Mouse (Mus musculus) myocyte (in vitro differentiated cells): ENCODE data around the gene Kmt2c. TPM values are rescaled to one million over a fixed set of nuclear protein-coding genes. Genes with fewer than 3 reads are reported as not detected.

ENCODE experiments used
- H3K27me3 ChIP-seq: one replicate; pipeline ENCODE4 v1.6.1; 2011; ENCODE audit not compliant: control insufficient read depth, insufficient read depth, insufficient read length
- H3K36me3 ChIP-seq: one replicate; pipeline ENCODE4 v1.6.1; 2011; ENCODE audit not compliant: control insufficient read depth, insufficient read depth
- H3K4me2 ChIP-seq: one replicate; pipeline ENCODE4 v1.6.1; 2011; ENCODE audit warnings: low read depth, control low read depth
- H3K4me3 ChIP-seq: one replicate; pipeline ENCODE4 v1.5.1; 2011; ENCODE audit warnings: mild to moderate bottlenecking, control low read depth, moderate library complexity
- H3K79me2 ChIP-seq: one replicate; pipeline ENCODE4 v1.6.1; 2011; ENCODE audit not compliant: control insufficient read depth, insufficient read depth
- H3ac ChIP-seq: one replicate; pipeline ENCODE4 v1.6.1; 2011; ENCODE audit not compliant: control insufficient read depth, insufficient read length
- CEBPB ChIP-seq: IDR thresholded peaks from 2 replicates; pipeline ENCODE4 v1.6.1; 2011; ENCODE audit warnings: mild to moderate bottlenecking, moderate library complexity; ENCODE audit not compliant: poor library complexity, insufficient read depth, severe bottlenecking
- E2F4 ChIP-seq: IDR thresholded peaks from one replicate; pipeline ENCODE4 v1.6.1; 2011; ENCODE audit warnings: mild to moderate bottlenecking, control low read depth, moderate library complexity; ENCODE audit not compliant: insufficient read depth
- MAX ChIP-seq: IDR thresholded peaks from one replicate; pipeline ENCODE4 v1.6.1; 2011; ENCODE audit warnings: low read depth, mild to moderate bottlenecking, control low read depth
- MYOD1 ChIP-seq, 3 experiments: IDR thresholded peaks; one replicate each; pipeline ENCODE4 v1.6.1; 2011; ENCODE audit warnings: control low read depth in 2 of 3, low read depth in 2 of 3, mild to moderate bottlenecking in 2 of 3, moderate library complexity in 1 of 3; ENCODE audit not compliant: insufficient read length in 2 of 3, control insufficient read depth in 1 of 3
- MYOG ChIP-seq, 3 experiments: IDR thresholded peaks; one replicate each; pipeline ENCODE4 v1.6.1; 2011; ENCODE audit warnings: control low read depth in 2 of 3, low read depth in 2 of 3, mild to moderate bottlenecking in 2 of 3; ENCODE audit not compliant: insufficient read length in 2 of 3, control insufficient read depth in 1 of 3, insufficient read depth in 1 of 3
- POLR2A ChIP-seq: IDR thresholded peaks from one replicate; pipeline ENCODE4 v1.6.1; 2011; ENCODE audit warnings: low read depth, mild to moderate bottlenecking, control low read depth, moderate library complexity; ENCODE audit not compliant: insufficient read length
- POLR2AphosphoS2 ChIP-seq: IDR thresholded peaks from one replicate; pipeline ENCODE4 v1.6.1; 2011; ENCODE audit warnings: low read depth, control low read depth; ENCODE audit not compliant: insufficient read length
- REST ChIP-seq: IDR thresholded peaks from one replicate; pipeline ENCODE4 v1.6.1; 2011; ENCODE audit warnings: mild to moderate bottlenecking, control low read depth, moderate library complexity; ENCODE audit not compliant: insufficient read depth, insufficient read length
- SRF ChIP-seq: IDR thresholded peaks from one replicate; pipeline ENCODE4 v1.6.1; 2011; ENCODE audit warnings: low read depth; ENCODE audit not compliant: control insufficient read depth, insufficient read length
- TCF12 ChIP-seq: IDR thresholded peaks from one replicate; pipeline ENCODE4 v1.6.1; 2011; ENCODE audit warnings: mild to moderate bottlenecking, control low read depth; ENCODE audit not compliant: poor library complexity, insufficient read depth, severe bottlenecking
- TCF3 ChIP-seq: IDR thresholded peaks from one replicate; pipeline ENCODE4 v1.6.1; 2011; ENCODE audit warnings: low read depth, control low read depth; ENCODE audit not compliant: insufficient read length
- USF1 ChIP-seq: IDR thresholded peaks from one replicate; pipeline ENCODE4 v1.6.1; 2011; ENCODE audit warnings: low read depth, mild to moderate bottlenecking, control low read depth, moderate library complexity
- polyA plus RNA-seq: library from polyadenylated mRNA; unstranded; fragments of >200 nt; fragmentation: generic; extraction: Trizol; gene quantifications from one replicate; pipeline ENCODE4 v1.2.1, GENCODE M21; 2012; ENCODE audit warnings: missing spikeins

Kmt2c gene
- polyA plus RNA-seq, 1 experiment = 4.1 TPM

- no peaks in the 10 kb centered on the region for H3K27me3 ChIP-seq
- H3K79me2 ChIP-seq = peaks cover 30% of the 10 kb centered on the region
Observed at GRCm38 (mm10) chr5:25499423-25500398, 1.1 kb upstream of the Kmt2c start.

GRCm38 (mm10) chr5:25498821-25499422 is 339 bp upstream of the Kmt2c start:
- Histone ChIP-seq H3K79me2 (peaks cover 38% of the 10 kb centered on the region), H3K36me3 (no peaks in the 10 kb centered on the region), H3K27me3 (no peaks in the 10 kb centered on the region), H3ac (peak overlapping the region; percentile 61), H3K4me3 (peak overlapping the region; percentile 57), H3K4me2 (peak overlapping the region; percentile 73)
- TF ChIP-seq TCF3 (peak; percentile 54), USF1 (no peak), POLR2AphosphoS2 (peak; percentile 87), MYOG (IDR thresholded peaks at IDR 0.05; ENCODE audit: control insufficient read depth in 1 of 3, insufficient read depth in 1 of 3, insufficient read length in 2 of 3, low read depth in 2 of 3) (peak in 2 of 3 experiments; percentile 85 to 92), MAX (no peak), CEBPB (no peak), REST (peak; percentile 6), MYOD1 (IDR thresholded peaks at IDR 0.05; ENCODE audit: control insufficient read depth in 1 of 3, insufficient read length in 2 of 3, low read depth in 2 of 3) (peak in 2 of 3 experiments; percentile 84 to 95), E2F4 (no peak), TCF12 (peak; percentile 56), POLR2A (peak; percentile 79), SRF (no peak)

More at GRCm38 (mm10) chr5:25499423-25500398, 1.1 kb upstream of the Kmt2c start:
- Histone ChIP-seq H3ac (peak overlapping the region; percentile 61), H3K4me3 (peak overlapping the region; percentile 57), H3K36me3 (no peaks in the 10 kb centered on the region), H3K4me2 (peak overlapping the region; percentile 86)
- peak; percentile 23 for TF ChIP-seq MAX
- no peak for TF ChIP-seq POLR2AphosphoS2
- TF ChIP-seq MYOD1 (IDR thresholded peaks at IDR 0.05; ENCODE audit: control insufficient read depth in 1 of 3, insufficient read length in 2 of 3, low read depth in 2 of 3) = peak in 1 of 3 experiments; percentile 43
- TF ChIP-seq MYOG (IDR thresholded peaks at IDR 0.05; ENCODE audit: control insufficient read depth in 1 of 3, insufficient read depth in 1 of 3, insufficient read length in 2 of 3, low read depth in 2 of 3) = peak in 2 of 3 experiments; percentile 19 to 61

- H3K4me2 ChIP-seq = peak overlapping the region; percentile 88
- H3K36me3 ChIP-seq = no peaks in the 10 kb centered on the region
- H3K27me3 ChIP-seq = no peaks in the 10 kb centered on the region
- H3K4me3 ChIP-seq = peak overlapping the region; percentile 57
- TF ChIP-seq REST (no peak), USF1 (no peak), SRF (no peak), TCF3 (no peak), CEBPB (no peak), E2F4 (no peak), MYOG (IDR thresholded peaks at IDR 0.05; ENCODE audit: control insufficient read depth in 1 of 3, insufficient read depth in 1 of 3, insufficient read length in 2 of 3, low read depth in 2 of 3) (no peak), POLR2AphosphoS2 (no peak), MYOD1 (IDR thresholded peaks at IDR 0.05; ENCODE audit: control insufficient read depth in 1 of 3, insufficient read length in 2 of 3, low read depth in 2 of 3) (no peak), POLR2A (no peak), TCF12 (no peak), MAX (no peak)
- peaks cover 48% of the 10 kb centered on the region for H3K79me2 ChIP-seq
- peak overlapping the region; percentile 61 for H3ac ChIP-seq
Observed at GRCm38 (mm10) chr5:25497720-25498345, 750 bp downstream of the Kmt2c start.

GRCm38 (mm10) chr5:25497369-25497719 is 1.2 kb downstream of the Kmt2c start:
- Histone ChIP-seq H3ac (peak overlapping the region; percentile 61), H3K79me2 (peaks cover 53% of the 10 kb centered on the region), H3K36me3 (no peaks in the 10 kb centered on the region), H3K4me3 (peak overlapping the region; percentile 57), H3K27me3 (no peaks in the 10 kb centered on the region), H3K4me2 (peak overlapping the region; percentile 88)
- TF ChIP-seq MAX = no peak
- TF ChIP-seq MYOD1 (IDR thresholded peaks at IDR 0.05; ENCODE audit: control insufficient read depth in 1 of 3, insufficient read length in 2 of 3, low read depth in 2 of 3) = no peak
- no peak for TF ChIP-seq TCF12
- no peak for TF ChIP-seq POLR2A
- no peak for TF ChIP-seq SRF
- no peak for TF ChIP-seq MYOG (IDR thresholded peaks at IDR 0.05; ENCODE audit: control insufficient read depth in 1 of 3, insufficient read depth in 1 of 3, insufficient read length in 2 of 3, low read depth in 2 of 3)
- no peak for TF ChIP-seq TCF3
- no peak for TF ChIP-seq E2F4
- TF ChIP-seq POLR2AphosphoS2 = no peak
- TF ChIP-seq CEBPB = no peak
- no peak for TF ChIP-seq REST
- TF ChIP-seq USF1 = no peak
